Mouse (Mus musculus) brown adipose tissue, adult 24 weeks (tissue): ENCODE data around the gene Cfap99. TPM values are rescaled to one million over a fixed set of nuclear protein-coding genes. Genes with fewer than 3 reads are reported as not detected.
A peak's percentile ranks its signal among the peaks of the same experiment; 100 is the strongest.

ENCODE experiments used
- H3K27ac ChIP-seq: fragments of 200-500 bp; replicated peaks from 2 replicates; pipeline ENCODE4 v1.5.1; 2012; ENCODE audit warnings: low read depth, mild to moderate bottlenecking, low read length
- H3K4me1 ChIP-seq: fragments of 200-500 bp; 2 replicates; pipeline ENCODE4 v1.6.1; 2012; ENCODE audit warnings: low read length, mixed read lengths; ENCODE audit not compliant: control insufficient read depth, insufficient read depth, insufficient read length
- H3K4me3 ChIP-seq: fragments of 200-500 bp; 2 replicates; pipeline ENCODE4 v1.5.1; 2012; ENCODE audit warnings: low read depth, mild to moderate bottlenecking, low read length, moderate library complexity; ENCODE audit not compliant: insufficient read depth
- polyA plus RNA-seq: library from polyadenylated mRNA; stranded (reverse); fragments of >200 nt; gene quantifications from 2 replicates; pipeline ENCODE4 v1.2.4, GENCODE M21; 2012; ENCODE audit not compliant: missing spikeins, insufficient read depth, insufficient read length

The Cfap99 gene
- polyA plus RNA-seq, 1 experiment: not detected

GRCm38 (mm10) chr5:34287838-34288145 is 608 bp upstream of the Cfap99 start:
- Histone ChIP-seq H3K27ac (no peak overlapping the region), H3K4me1 (peaks cover 2% of the 10 kb centered on the region), H3K4me3 (peak overlapping the region; percentile 61)

GRCm38 (mm10) chr5:34289286-34289685 is 886 bp downstream of the Cfap99 start:
- Histone ChIP-seq H3K27ac (no peak overlapping the region), H3K4me3 (no peak overlapping the region), H3K4me1 (peaks cover 9% of the 10 kb centered on the region)

- Histone ChIP-seq H3K4me3 (no peak overlapping the region), H3K4me1 (peaks cover 21% of the 10 kb centered on the region), H3K27ac (peak overlapping the region; percentile 95)
Measured at GRCm38 (mm10) chr5:34293363-34293762, 5.0 kb downstream of the Cfap99 start.

GRCm38 (mm10) chr5:34294696-34295095 is 6.3 kb downstream of the Cfap99 start:
- Histone ChIP-seq H3K27ac (peak overlapping the region; percentile 95), H3K4me3 (no peak overlapping the region), H3K4me1 (peaks cover 21% of the 10 kb centered on the region)

GRCm38 (mm10) chr5:34295141-34295540 is 6.7 kb downstream of the Cfap99 start:
- H3K27ac ChIP-seq: peak overlapping the region; percentile 95
- peaks cover 21% of the 10 kb centered on the region for H3K4me1 ChIP-seq
- H3K4me3 ChIP-seq: no peak overlapping the region

- no peak overlapping the region for H3K27ac ChIP-seq
- no peak overlapping the region for H3K4me3 ChIP-seq
- peaks cover 21% of the 10 kb centered on the region for H3K4me1 ChIP-seq
Measured at GRCm38 (mm10) chr5:34298061-34298460, 9.7 kb downstream of the Cfap99 start.

- H3K27ac ChIP-seq: no peak overlapping the region
- no peak overlapping the region for H3K4me3 ChIP-seq
- H3K4me1 ChIP-seq: peaks cover 20% of the 10 kb centered on the region
Measured at GRCm38 (mm10) chr5:34298937-34299535, 10.6 kb downstream of the Cfap99 start.

GRCm38 (mm10) chr5:34302377-34302776 is 14.0 kb downstream of the Cfap99 start:
- Histone ChIP-seq H3K27ac (no peak overlapping the region), H3K4me3 (no peak overlapping the region), H3K4me1 (peaks cover 4% of the 10 kb centered on the region; the same call in 1 of the 2 replicates)

- Histone ChIP-seq H3K4me1 (peaks cover 6% of the 10 kb centered on the region), H3K4me3 (no peak overlapping the region), H3K27ac (no peak overlapping the region)
Measured at GRCm38 (mm10) chr5:34309016-34309415, 20.6 kb downstream of the Cfap99 start.

- Histone ChIP-seq H3K4me1 (no peaks in the 10 kb centered on the region), H3K27ac (no peak overlapping the region), H3K4me3 (no peak overlapping the region)
Measured at GRCm38 (mm10) chr5:34319491-34320034, 31.2 kb downstream of the Cfap99 start.

GRCm38 (mm10) chr5:34321236-34321635 is 32.8 kb downstream of the Cfap99 start:
- H3K4me1 ChIP-seq: no peaks in the 10 kb centered on the region; the same call in 1 of the 2 replicates
- no peak overlapping the region for H3K4me3 ChIP-seq
- H3K27ac ChIP-seq: no peak overlapping the region

- H3K4me1 ChIP-seq: no peaks in the 10 kb centered on the region; the same call in 1 of the 2 replicates
- H3K27ac ChIP-seq: no peak overlapping the region
- H3K4me3 ChIP-seq: no peak overlapping the region
Measured at GRCm38 (mm10) chr5:34325286-34325685, 36.9 kb downstream of the Cfap99 start.

GRCm38 (mm10) chr5:34326249-34326691 is 37.9 kb downstream of the Cfap99 start:
- Histone ChIP-seq H3K27ac (no peak overlapping the region), H3K4me1 (no peaks in the 10 kb centered on the region; the same call in 1 of the 2 replicates), H3K4me3 (no peak overlapping the region)

- Histone ChIP-seq H3K27ac (no peak overlapping the region), H3K4me3 (peak overlapping the region; percentile 45)
Measured at GRCm38 (mm10) chr5:34326875-34327576, 38.6 kb downstream of the Cfap99 start.

GRCm38 (mm10) chr5:34330136-34330535 is 41.7 kb downstream of the Cfap99 start:
- no peak overlapping the region for H3K27ac ChIP-seq
- no peak overlapping the region for H3K4me3 ChIP-seq
- no peaks in the 10 kb centered on the region; the same call in 1 of the 2 replicates for H3K4me1 ChIP-seq

More at GRCm38 (mm10) chr5:34326875-34327576, 38.6 kb downstream of the Cfap99 start:
- no peaks in the 10 kb centered on the region; the same call in 1 of the 2 replicates for H3K4me1 ChIP-seq

- no peak overlapping the region for H3K4me3 ChIP-seq
- no peak overlapping the region for H3K27ac ChIP-seq
- H3K4me1 ChIP-seq: peaks cover 5% of the 10 kb centered on the region
Measured at GRCm38 (mm10) chr5:34334081-34334480, 45.7 kb downstream of the Cfap99 start.
